Mouse (Mus musculus): ENCODE measurements around the gene Gm5150.
"Not testable (repeated sequence)": the region's sequence is repeated elsewhere in the genome, so short reads cannot be mapped to it uniquely, and the experiment has no call there.

Gene Gm5150

GRCm38 (mm10) chr3:16006215-16006614 lies at the start of gene Gm5150:
Gene Gm5150, minus strand, starts transcription at chr3:16006437.
- DNase-seq (ENCODE audit: low spot score), result no peak

GRCm38 (mm10) chr3:16051736-16052135 lies 45.5 kb upstream of the Gm5150 start:
- DNase-seq (ENCODE audit: low spot score), result not testable (repeated sequence)

- DNase-seq (ENCODE audit: low spot score), result no peak
Measured at GRCm38 (mm10) chr3:16047288-16047687, 41.1 kb upstream of the Gm5150 start.

- peak; percentile 68 for DNase-seq (ENCODE audit: low spot score)
Measured at GRCm38 (mm10) chr3:16043315-16043714, 37.1 kb upstream of the Gm5150 start.

GRCm38 (mm10) chr3:16024988-16025387 lies 18.8 kb upstream of the Gm5150 start:
- DNase-seq (ENCODE audit: low spot score), result not testable (repeated sequence)

- DNase-seq (ENCODE audit: low spot score), result no peak
Measured at GRCm38 (mm10) chr3:16022214-16022613, 16.0 kb upstream of the Gm5150 start.

- not testable (repeated sequence) for DNase-seq (ENCODE audit: low spot score)
Measured at GRCm38 (mm10) chr3:16014456-16014855, 8.2 kb upstream of the Gm5150 start.

GRCm38 (mm10) chr3:16007827-16008226 lies 1.6 kb upstream of the Gm5150 start:
- DNase-seq (ENCODE audit: low spot score), result no peak

- DNase-seq (ENCODE audit: low spot score), result no peak
Measured at GRCm38 (mm10) chr3:16003890-16004633, 2.2 kb downstream of the Gm5150 start.

GRCm38 (mm10) chr3:15999479-15999878 lies 6.8 kb downstream of the Gm5150 start:
- DNase-seq (ENCODE audit: low spot score), result not testable (repeated sequence)

GRCm38 (mm10) chr3:15982216-15982615 lies 24.0 kb downstream of the Gm5150 start:
- no peak for DNase-seq (ENCODE audit: low spot score)

- DNase-seq (ENCODE audit: low spot score), result no peak
Measured at GRCm38 (mm10) chr3:15956921-15957320, 49.3 kb downstream of the Gm5150 start.

All from embryo, embryonic 10.5 days (tissue).